Mouse (Mus musculus): ENCODE results near the gene Psme3. TPM values are rescaled to one million over a fixed set of nuclear protein-coding genes. Genes with fewer than 3 reads are reported as not detected.

Psme3 gene
- total RNA-seq, 1 experiment from 2014 or later: 74.7 TPM

Other genes starting within 250 kb of the Psme3 start
- gene Naglu, start 246.2 kb upstream of the Psme3 start, total RNA-seq (2017): 5.6 to 14.8 TPM (median 9.9 TPM) in 3 replicates
- 0.68 TPM in 1 of 3 replicates, not detected in the others for gene Hsd17b1, start 237.8 kb upstream of the Psme3 start, total RNA-seq (2017)
- gene Coasy, start 233.6 kb upstream of the Psme3 start, total RNA-seq (2017): 11.4 to 16.6 TPM (median 16.1 TPM) in 3 replicates
- gene Mlx, start 228.9 kb upstream of the Psme3 start, total RNA-seq (2017): 61.7 to 74.7 TPM (median 71.4 TPM) in 3 replicates
- gene Psmc3ip, start 220.8 kb upstream of the Psme3 start, total RNA-seq (2017): 5.0 to 6.2 TPM in 2 of 3 replicates, not detected in the other
- gene Retreg3, start 196.3 kb upstream of the Psme3 start, total RNA-seq (2017): 57.9 to 79.4 TPM (median 63.0 TPM) in 3 replicates
- 8.2 to 25.6 TPM (median 11.0 TPM) in 3 replicates for gene Tubg1, start 196.3 kb upstream of the Psme3 start, total RNA-seq (2017)
- gene Tubg2, start 160.3 kb upstream of the Psme3 start, total RNA-seq (2017): not detected in 3 replicates
- gene Cntnap1, start 145.7 kb upstream of the Psme3 start, total RNA-seq (2017): 0.21 to 0.95 TPM (median 0.68 TPM) in 3 replicates
- gene Plekhh3, start 144.9 kb upstream of the Psme3 start, total RNA-seq (2017): 2.2 to 6.3 TPM (median 4.0 TPM) in 3 replicates
- gene Ccr10, start 140.8 kb upstream of the Psme3 start, total RNA-seq (2017): 0.38 TPM in 1 of 3 replicates, not detected in the others
- 30.2 to 66.9 TPM (median 42.6 TPM) in 3 replicates for gene Ezh1, start 89.8 kb upstream of the Psme3 start, total RNA-seq (2017)
- not detected in 3 replicates for gene Ramp2, start 70.2 kb upstream of the Psme3 start, total RNA-seq (2017)
- 42.7 to 62.9 TPM (median 53.8 TPM) in 3 replicates for gene Vps25, start 62.5 kb upstream of the Psme3 start, total RNA-seq (2017)
- 0.11 to 1.7 TPM (median 0.19 TPM) in 3 replicates for gene Wnk4, start 55.6 kb upstream of the Psme3 start, total RNA-seq (2017)
- gene Cntd1, start 37.2 kb upstream of the Psme3 start, total RNA-seq (2017): 1.8 to 3.2 TPM in 2 of 3 replicates, not detected in the other
- gene Coa3, start 37.1 kb upstream of the Psme3 start, total RNA-seq (2017): 18.8 to 43.1 TPM (median 26.8 TPM) in 3 replicates
- gene Becn1, start 13.9 kb upstream of the Psme3 start, total RNA-seq (2017): 266 to 274 TPM (median 274 TPM) in 3 replicates
- gene Aoc2, start 8.8 kb downstream of the Psme3 start, total RNA-seq (2017): 0.53 to 3.6 TPM (median 1.8 TPM) in 3 replicates
- not detected in 3 replicates for gene Aoc3, start 14.4 kb downstream of the Psme3 start, total RNA-seq (2017)
- not detected in 3 replicates for gene G6pc, start 51.3 kb downstream of the Psme3 start, total RNA-seq (2017)
- 15.4 to 24.5 TPM (median 20.8 TPM) in 3 replicates for gene Aarsd1, start 101.4 kb downstream of the Psme3 start, total RNA-seq (2017)
- 5.1 TPM in 1 of 3 replicates, not detected in the others for gene Gm27029, start 108.6 kb downstream of the Psme3 start, total RNA-seq (2017)
- 5.2 to 9.8 TPM (median 8.1 TPM) in 3 replicates for gene Rundc1, start 108.9 kb downstream of the Psme3 start, total RNA-seq (2017)
- gene Ptges3l, start 109.1 kb downstream of the Psme3 start, total RNA-seq (2017): 2.7 TPM in 1 of 3 replicates, not detected in the others
- gene Rpl27, start 126.1 kb downstream of the Psme3 start, total RNA-seq (2017): 465 to 1,168 TPM (median 1,010 TPM) in 3 replicates
- 65.6 to 68.1 TPM (median 67.1 TPM) in 3 replicates for gene Ifi35, start 132.2 kb downstream of the Psme3 start, total RNA-seq (2017)
- not detected in 3 replicates for gene Rnd2, start 148.8 kb downstream of the Psme3 start, total RNA-seq (2017)
- gene Vat1, start 150.0 kb downstream of the Psme3 start, total RNA-seq (2017): 13.9 to 14.1 TPM (median 13.9 TPM) in 3 replicates
- gene Brca1, start 235.7 kb downstream of the Psme3 start, total RNA-seq (2017): 2.9 to 8.0 TPM (median 5.2 TPM) in 3 replicates
- gene Nbr1, start 235.9 kb downstream of the Psme3 start, total RNA-seq (2017): 67.9 to 104 TPM (median 83.1 TPM) in 3 replicates